Mouse (Mus musculus) C2C12 (cell line): Measurements from ENCODE around the gene Carhsp1.

Experiments
- CEBPB ChIP-seq: IDR thresholded peaks from one replicate; pipeline ENCODE4 v1.6.1; 2011; ENCODE audit warnings: low read depth, mild to moderate bottlenecking, control low read depth, moderate library complexity
- CTCF ChIP-seq: IDR thresholded peaks from one replicate; pipeline ENCODE4 v1.5.1; 2011; ENCODE audit not compliant: control insufficient read depth, insufficient read depth, insufficient read length
- FOSL1 ChIP-seq: IDR thresholded peaks from one replicate; pipeline ENCODE4 v1.8.0; 2011; ENCODE audit warnings: mild to moderate bottlenecking, low read length; ENCODE audit not compliant: poor library complexity, insufficient read depth, severe bottlenecking
- MAX ChIP-seq: IDR thresholded peaks from one replicate; pipeline ENCODE4 v1.6.1; 2011; ENCODE audit warnings: mild to moderate bottlenecking, control low read depth
- MYOD1 ChIP-seq: IDR thresholded peaks from one replicate; pipeline ENCODE4 v1.6.1; 2011; ENCODE audit warnings: low read depth; ENCODE audit not compliant: control insufficient read depth, insufficient read length
- MYOG ChIP-seq: IDR thresholded peaks from one replicate; pipeline ENCODE4 v1.6.1; 2011; ENCODE audit not compliant: control insufficient read depth, insufficient read length; ENCODE audit errors: extremely low read depth
- USF1 ChIP-seq: IDR thresholded peaks from one replicate; pipeline ENCODE4 v1.6.1; 2011; ENCODE audit warnings: low read depth, mild to moderate bottlenecking, control low read depth, moderate library complexity

GRCm38 (mm10) chr16:8675559-8675958, 3.6 kb upstream of the Carhsp1 start:
- TF ChIP-seq CTCF (no peak), MAX (no peak), USF1 (no peak), CEBPB (no peak), MYOD1 (no peak), MYOG (no peak), FOSL1 (no peak)
